Mouse (Mus musculus) cerebellum, adult 11-12 months (tissue): Measurements from ENCODE around the gene Mgll.
A peak's percentile ranks its signal among the peaks of the same experiment; 100 is the strongest.

Experiments used
- DNase-seq: peaks from one replicate; pipeline ENCODE4 v3.0.0; 2022

The Mgll gene

DNA sequence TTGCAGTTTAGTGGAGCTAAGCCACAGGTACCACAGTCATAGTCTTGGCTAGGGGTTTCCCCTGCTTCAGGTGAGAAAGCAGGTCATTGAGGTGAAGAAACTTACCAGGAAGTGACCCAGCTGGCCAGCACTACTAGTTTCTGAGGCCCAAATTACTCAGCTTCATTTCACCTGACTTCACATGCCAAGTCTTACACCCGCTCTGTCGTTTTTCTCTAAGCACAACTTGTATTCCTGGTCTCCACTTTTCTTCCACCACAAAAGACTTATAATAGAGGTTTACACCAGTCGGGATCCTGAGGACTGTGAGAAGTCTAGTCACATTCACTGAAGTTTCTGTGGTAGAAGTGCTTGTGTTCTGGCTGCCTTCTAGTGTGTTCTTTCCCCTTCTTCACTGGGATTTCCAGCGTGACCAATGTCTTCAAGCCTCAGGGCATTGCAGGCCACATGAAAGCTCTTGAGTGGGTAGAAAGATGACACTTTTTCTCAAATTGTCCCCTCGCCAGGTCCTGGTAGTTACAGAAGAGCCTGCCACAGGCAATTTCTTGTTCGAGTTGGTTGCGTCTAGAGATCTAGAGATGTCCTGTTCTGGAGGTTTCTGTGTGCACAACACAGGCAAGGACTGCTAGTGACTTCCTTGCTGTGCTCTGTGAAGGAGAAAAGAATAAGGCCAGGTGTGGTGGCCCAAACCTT, 6.0 kb upstream of the Mgll start:
- no peak for DNase-seq

DNA sequence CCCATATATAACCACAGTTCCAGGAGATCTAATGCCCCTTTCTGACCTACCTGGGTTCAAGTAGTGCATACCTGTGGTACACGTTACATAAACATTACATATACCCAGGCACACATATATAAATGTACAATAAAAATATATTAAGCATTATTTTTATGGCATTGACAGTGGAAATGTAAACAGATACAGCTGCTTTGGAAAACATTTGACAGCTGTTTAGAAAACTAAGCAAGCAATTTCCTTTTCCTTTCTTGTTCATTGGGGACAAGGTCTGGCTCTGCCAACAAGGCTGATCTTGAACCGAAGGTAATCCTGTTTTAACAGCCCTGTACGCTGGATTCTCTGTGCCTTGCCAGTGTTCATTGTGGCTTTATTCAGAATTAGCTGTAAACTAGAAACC, 3.2 kb upstream of the Mgll start:
- no peak for DNase-seq

DNA sequence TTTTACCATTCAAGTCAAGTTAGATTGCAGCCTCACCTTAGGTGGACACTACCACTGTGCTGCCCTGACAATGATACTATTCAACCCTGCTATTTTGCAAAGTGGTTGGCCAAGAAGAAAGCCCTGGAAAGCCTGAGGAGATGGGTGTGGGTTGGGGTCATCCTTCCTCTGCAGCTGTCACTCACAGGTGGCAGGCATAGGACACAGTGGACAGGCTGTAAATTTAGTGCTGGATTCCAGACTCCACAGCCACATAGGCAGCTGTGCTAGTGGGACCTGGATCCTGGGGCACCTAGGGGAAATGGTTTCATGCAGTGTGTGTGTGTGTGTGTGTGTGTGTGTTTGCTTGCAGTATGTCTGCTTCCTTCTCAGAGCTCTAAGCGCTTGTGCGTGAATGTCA, 1.3 kb upstream of the Mgll start:
- DNase-seq, result no peak

DNA sequence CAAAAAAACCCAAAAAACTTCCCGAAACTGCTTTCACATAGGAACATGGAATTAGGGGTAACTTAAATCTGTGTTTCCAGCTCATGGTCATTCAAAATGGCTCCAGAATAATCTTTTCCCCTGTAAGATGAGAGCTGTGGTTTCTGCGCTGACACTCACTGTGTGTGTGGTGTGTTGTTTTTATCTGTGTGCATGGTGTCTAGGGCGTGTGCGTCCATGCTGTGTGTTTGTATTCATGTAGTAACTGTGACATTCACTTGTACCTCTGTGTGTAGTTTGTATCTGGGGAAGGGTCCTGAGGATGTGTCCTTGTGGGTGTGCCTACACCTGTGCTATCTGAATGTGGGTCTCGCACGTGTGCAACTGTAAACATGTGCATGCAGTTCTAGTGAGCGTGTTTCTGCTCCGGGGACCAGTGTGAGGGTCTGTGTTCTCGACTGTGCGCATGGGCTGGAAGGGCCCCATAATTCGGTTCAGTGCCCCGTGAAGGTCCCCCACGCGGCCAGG, 353 bp upstream of the Mgll start:
- DNase-seq, result no peak

DNA sequence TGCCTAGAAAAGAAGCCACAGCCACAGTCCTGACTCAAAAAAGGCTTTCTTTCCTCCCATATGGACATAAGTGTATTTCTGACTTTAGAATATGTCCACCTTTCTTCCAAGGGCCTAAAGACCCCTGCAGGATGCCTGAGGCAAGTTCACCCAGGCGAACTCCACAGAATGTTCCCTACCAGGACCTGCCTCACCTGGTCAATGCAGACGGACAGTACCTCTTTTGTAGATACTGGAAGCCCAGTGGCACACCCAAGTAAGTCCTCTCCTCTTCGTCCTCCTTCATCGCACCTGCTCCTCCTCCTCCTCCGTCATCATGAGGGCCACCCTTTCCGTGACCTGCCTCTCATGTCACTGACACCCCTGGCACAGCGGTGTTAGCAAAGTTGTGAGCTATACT, 1.4 kb downstream of the Mgll start:
- DNase-seq, result peak; percentile 63

DNA sequence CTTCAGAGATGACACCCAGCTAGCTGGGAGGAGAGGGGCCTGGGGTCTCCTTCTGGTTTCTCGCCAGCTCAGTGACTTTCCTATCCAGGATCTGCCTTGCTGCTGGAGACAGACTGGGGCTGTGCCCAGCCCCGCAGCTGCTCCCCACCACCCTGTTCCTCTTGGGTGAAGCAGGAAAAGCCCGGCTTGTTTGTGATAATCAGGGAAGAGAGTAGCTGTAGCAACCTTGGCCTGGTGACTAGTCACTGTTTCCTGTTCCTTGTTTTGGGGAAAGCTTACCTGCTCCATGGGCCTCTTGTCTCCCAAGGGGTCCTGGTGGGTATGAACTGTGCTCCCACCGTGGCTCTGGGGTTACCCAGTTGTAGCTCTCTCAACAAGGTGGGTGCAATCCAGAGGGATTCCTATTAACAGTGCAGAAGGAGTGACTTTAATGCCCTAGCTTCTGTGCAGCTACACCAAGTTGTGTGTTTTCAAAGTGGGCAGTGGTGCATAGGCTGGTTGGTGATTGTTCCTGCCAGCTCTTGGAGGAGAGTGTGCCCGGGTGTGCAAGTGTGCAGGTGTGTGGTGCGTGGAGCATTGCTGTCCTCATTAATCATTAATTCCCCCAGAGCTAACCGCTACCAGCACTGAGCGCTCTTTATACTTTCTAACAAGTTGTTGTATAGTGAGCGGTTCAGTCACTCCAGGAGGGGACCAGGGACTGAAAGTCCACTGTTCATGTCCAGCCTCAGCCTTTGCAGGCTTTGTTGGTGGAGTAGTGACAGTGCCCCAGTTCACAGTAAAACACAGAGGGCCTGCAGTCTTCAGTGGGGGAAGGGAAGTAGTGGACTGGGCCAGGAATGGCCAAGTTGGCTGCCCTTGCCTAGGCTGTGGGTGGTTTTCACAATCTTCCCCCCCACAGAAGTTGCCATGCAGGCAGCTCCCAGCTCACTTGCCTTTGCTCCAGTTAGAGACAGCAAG, 2.3 kb downstream of the Mgll start:
- DNase-seq, result peak; percentile 74

DNA sequence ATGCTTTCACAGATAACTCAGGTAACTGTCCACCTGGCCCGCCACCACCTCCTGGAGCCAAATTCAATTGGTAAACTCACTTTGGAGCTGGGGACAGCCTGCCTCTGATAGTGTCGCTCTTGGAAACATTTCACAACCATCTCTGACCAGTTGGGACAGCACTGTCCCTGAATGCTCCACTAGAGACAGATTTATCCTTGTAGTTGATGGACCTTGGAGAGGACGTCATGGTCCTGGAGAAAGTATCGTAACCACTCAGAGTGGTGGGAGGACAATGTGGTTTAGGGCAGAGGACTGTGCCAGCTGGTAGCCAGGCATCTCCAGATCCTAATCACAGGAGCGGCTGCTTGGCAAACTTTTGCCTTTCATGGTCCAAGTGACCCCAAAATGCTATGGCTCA, 3.3 kb downstream of the Mgll start:
- DNase-seq, result peak; percentile 51

DNA sequence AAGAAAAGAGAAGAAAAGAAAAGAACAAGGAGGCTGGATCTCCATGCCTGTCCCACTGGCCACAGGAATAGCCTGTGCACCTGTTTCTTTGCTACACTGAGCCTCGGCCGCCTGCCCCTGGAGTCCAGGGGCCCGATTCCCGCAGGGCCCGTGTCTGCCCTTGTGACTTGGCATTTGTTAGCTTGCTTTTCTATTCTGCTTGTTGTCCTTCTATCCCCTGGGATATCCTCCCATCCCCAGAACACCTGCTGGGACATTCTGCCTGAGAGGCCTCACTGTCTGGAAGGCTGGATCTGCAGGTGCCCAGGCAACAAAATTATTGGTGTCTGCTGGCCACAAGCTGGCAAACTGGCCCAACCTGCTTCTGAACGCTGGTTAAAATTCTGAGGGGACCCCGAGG, 3.8 kb downstream of the Mgll start:
- peak; percentile 59 for DNase-seq

DNA sequence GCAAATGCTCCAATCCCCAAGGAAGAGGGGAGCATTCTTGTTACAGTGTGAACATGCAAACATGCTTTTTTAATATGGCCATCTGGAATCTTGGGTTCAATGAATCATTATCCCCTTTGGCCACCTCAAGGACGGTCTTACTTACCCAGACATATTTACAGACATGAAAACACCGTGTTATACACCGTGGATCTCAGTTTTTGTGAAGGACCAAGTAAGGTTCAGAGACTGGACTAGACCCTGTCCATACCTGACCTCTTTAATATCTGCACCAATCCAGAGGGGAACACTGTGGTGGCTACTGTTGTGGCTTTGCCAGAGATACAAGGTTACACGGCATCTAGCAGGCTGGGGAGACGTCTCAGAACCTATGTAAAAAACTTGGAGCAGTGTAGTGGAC, 4.3 kb downstream of the Mgll start:
- no peak for DNase-seq

DNA sequence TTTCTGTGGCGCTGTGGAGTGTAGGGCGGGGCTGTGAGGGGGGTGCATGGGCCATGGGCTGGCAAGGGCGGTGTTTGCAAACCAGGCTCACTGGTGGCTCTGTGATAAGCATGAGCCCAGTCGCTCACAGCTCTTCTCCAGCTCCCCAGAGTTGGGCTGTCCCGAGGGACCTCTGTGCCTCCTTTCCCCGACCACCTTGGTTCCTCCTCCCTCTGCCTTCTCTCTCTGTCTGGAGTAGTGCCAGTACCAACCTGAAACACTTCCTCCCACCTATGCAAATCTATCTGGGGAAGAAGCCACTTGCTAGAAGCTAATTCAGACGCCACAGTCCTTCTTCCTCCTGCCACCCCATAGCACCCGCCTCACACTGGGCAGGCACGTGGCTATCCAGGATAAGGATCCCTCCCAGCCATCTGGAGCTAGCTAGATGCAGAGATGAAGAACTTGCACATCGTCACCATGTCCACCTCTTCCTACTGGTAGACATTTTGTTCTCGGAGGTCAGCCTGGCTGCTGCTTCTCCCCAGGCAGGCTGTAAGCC, 7.1 kb downstream of the Mgll start:
- peak; percentile 69 for DNase-seq

DNA sequence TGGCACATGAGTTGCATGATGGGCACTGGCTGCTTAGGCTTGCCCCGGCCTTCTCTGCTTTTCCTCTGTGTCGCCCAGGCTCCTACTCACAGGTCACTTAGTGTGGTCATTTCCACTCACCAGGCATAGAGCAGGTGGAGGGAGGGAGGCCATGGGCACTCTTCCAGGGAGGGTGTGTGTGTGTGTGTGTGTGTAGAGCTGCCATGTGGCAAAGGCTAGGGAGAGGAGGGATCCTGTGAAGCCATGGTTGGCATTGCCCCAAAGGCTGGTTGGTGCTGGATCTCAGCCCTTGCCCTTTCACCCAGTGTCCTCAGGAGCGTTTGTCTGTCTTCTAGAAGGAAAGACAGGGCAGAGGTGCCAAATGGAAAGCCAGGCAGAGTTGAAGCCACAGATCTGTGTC, 7.8 kb downstream of the Mgll start:
- DNase-seq, result peak; percentile 90

DNA sequence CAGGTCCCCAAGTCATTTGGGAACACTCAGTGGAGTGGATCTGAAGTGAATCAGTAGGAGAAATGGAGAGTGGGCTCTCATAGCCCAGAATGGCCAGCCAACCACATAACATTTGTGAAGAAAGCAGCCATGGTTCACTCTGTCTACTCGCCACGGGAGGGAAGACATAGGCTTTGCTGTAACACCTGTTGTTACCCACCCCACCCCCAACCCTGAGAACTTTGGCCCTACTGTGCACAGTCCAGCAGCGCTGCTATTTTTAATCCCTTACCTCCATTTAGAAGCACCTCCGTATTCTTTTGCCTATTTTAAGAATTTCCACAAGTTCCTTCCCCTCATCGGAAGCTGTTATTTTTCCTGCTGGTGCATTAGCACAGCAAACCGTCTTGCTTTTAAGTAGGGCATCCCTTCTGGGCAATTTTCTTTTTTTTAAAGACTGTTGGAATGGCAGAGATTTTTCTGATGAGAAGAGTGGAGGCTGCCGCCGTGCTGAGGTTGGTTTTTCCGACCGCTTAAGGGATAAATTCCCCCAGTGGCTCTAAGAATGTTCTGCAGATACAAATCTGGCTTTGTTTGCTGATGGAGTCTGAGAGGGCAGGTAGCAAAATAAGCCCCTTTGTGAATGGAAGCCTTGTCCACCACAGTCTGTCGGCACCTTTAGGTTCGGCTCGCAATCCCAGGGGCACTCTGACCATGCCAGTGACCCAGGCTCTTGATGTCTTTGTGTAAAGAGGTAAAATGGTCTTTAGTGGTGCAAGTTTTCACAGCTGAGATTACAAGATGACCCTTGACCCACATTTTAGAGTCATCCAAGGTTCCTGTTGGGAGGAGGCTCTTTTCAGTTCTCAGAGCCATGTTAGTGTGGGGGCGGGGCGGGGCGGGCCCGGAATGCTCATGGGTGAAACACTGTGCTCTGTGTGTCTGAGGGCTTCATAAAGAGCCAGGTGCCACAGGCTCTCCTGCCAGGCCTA, 8.7 kb downstream of the Mgll start:
- no peak for DNase-seq

DNA sequence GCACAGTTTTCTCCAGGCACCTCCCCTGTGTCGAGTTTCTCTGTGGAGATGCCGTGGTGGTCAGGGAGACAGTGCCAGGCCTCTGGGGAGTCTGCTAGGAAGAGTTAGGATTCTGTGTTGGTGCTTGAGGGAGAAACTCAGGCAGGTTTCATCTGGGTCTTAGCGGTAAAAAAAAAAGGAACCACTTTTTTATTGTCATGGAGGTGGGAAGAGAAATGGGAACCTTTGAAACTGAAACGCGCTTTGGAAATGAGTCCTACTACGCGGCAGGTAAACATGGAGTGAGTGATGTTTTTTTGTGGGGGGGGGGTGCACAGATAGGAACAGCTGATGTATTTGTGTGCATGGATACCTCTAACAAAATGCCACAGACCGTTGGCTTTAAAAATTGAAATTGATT, 12.1 kb downstream of the Mgll start:
- DNase-seq, result no peak

DNA sequence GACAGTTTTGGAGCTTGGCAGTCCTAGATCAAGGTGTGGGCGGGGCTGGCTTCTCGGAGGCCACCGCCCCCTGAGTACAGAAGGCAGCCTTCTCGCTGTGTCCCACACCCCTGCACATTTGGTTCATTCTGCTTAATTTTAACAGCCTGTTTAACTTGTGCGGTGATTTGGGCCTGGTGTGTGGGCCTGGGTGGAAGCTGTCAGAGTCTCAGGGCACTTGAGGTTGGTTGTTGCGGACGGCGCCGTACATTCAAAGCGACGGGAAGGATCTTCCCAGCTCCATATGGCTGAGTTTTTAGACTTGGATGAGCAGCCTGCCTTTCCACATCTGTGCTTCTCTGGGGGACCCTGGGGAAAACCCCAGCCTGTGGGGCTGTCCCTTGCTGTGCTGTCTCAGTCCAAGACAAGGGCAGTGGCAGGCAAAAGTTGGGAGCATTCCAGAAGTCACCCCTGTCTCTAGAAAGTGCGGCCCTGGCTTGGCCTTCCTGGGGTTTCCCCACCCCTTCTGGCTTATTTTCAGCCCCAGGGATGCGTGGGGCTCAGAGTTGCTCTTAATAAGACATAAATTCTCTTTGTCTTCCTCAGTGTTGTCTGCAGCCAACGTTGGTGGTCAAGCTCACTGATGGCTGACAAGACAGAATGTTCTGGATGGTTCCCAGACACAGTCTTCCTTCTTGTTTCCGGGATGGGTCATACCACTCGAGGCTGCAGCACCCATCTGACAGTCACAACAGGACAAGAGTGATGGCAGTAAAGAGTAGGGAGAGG, 12.7 kb downstream of the Mgll start:
- DNase-seq, result no peak

DNA sequence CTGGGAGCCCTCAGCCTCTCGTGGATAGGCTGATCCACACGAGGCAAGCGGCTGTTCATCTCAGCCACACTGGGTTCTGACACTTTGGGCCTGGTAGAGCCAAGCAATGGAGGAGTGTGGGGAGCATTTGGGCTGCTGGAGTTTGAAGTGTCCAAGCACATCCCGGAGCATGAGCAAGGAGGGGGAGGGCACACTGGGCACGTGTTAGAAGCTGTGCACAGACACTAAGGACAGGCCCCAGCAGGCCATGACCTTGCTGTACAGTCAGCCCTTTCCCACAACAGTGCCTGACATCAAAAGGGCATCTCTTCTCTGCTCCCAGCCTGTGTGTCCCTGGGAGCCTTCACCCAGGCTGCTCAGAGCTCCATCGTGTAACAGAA, 13.3 kb downstream of the Mgll start:
- DNase-seq, result no peak

DNA sequence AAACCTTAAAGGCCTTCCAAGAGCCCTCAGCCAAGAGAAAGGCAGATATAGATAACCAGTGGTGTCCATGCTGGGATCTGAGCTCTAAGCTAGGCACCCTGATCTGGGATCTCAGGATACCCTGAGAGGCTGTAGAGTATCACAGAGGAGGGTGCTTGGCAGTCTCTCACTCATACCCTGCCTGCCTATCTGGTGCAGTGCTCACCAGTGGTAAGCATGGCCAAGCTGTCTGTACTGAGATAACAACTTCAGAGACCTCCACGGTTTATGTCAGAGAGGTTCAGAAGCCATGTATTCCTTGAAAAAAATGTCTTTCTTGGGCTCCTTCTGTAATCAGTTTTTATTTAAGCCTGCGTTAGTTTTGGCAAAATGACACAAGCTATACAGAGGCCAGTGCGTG, 16.8 kb downstream of the Mgll start:
- DNase-seq, result no peak

DNA sequence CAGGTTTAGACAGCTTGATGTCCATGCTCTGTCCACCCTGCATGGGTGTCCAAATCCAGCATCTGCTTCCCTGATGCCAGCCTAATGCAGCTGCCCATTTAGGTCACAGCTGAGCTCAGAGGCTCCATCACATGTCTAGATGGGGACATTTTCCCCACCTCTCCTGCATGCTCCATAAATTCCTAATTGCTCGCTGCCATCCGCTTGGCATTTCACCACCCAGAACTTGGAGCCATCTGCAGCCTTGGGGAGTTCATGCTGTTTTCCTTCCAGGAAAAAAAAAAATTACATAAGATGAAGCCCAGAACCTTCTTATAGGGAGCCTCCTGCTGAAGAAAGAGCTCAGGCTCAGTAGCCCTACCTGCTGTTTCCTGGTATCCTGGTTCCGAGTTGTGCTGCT, 17.6 kb downstream of the Mgll start:
- DNase-seq, result peak; percentile 81

DNA sequence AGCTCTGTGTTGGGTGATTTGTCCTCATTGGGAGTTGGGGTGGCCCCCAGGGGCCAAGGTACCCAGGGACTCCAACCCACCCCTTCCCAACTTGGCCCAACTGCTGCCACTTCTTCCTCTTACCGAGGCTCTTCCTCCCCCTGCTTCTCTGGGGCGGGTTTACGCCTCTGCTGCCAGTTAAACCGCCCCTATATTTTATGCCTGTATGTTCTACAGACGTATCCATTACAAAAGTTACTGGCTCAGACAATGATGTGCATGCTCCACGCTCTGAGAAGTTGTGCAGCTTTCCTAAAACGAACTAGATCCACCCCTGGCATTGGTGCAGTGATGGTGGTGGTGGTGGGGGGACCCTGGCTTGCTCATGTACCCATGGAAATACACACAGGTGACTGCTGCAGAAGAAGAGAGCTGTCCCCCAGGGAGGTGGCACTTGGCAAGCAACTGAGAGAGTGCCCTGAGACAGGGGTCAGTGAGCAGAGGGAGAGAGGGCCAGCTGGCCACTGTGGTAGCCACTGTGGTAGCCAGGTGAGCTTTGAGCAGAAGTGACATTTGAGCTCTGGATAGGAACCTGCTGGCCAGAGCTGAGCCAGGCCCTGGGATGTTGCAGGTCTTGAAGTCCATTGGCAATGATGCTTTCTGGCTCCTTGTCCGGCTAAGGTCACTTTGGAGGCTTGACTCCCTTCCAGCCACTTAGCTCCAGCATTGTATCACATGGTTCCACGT, 18.2 kb downstream of the Mgll start:
- DNase-seq, result peak; percentile 66

DNA sequence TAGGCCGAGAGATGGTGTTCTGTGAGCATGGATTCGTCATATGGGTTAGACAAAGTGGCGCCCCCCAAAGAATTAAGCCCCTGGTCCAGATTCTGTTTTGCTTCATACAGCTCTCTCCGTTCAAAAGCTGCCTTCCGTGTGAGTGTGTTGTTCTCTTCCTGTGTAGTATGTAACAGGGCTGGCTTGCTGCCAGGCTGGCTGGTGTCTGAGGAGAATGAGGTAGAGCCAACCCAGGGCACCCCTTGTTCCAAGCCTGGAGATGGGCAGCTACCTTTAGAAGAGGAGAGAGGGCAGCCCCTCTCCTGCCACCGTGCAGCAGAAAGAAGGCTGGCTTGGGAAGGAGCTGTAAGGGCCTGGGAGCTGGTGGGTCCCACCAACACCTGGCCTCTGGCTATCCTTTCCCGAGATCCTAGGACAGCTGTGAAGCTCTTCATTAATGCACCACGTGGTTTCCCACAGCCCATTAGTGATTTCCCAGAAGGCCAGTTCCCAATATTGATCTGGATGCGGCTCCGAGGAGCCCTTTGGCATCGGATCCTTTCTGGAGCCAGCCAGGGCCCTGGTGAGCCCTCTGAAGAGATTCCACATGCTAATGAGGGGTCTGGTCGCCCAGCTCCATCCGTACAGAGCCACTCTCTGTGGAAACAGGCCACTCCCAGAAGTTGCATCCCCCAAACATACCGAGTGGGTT, 19.5 kb downstream of the Mgll start:
- no peak for DNase-seq

DNA sequence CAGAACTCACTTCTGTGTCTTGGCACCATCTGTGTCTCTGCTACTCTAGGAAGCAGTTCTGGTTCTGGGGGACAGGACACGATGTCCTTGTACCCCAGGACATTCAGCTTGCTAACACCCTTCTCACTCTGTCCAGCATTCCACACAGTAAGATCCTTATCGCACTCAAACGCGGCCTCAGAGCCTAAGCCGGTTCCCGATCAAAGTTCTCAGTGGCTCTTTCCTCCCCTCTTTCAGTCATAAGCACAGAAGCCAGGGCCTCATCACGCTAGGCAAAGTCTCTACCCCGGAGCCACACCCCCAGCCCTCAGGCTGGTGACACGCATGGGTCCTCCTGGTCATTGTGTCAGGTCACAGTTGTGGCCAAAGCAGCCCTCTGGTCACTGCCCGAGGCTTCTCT, 20.8 kb downstream of the Mgll start:
- no peak for DNase-seq

DNA sequence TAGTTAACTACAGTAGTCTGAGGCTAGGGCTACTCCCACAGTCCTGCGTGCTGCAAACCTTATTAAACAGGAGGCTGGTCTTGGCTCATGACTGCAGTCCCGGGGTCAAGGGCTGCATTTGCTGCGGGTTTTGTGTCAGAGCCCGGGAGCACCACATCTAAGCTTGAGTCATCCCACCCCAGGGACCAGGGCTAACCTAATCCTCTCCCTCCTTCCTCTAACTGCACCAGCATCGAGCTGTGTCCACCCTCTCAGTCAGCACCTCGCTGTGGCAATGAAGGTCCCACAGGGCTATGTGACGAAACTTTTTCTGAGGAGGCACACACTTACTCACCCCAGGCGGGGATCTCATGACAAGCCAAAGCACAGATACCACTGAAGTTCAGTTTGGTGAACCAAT, 22.1 kb downstream of the Mgll start:
- DNase-seq, result no peak
